Mouse (Mus musculus) liver, postnatal 0 days (tissue): ENCODE results near the gene Plxna4. TPM values are rescaled to one million over a fixed set of nuclear protein-coding genes. Genes with fewer than 3 reads are reported as not detected.
A peak's percentile ranks its signal among the peaks of the same experiment; 100 is the strongest.

Experiments used
- ATAC-seq: fragments of 200-750 bp; cut with Nextera tagmentation; 2 replicates; pipeline ENCODE4 v1.8.0; 2017; ENCODE audit warnings: mild to moderate bottlenecking, moderate library complexity
- DNase-seq: peaks from one replicate; pipeline ENCODE4 v3.0.0-alpha.2; 2016
- H3K27ac ChIP-seq: fragments of 300-500 bp; sonication (generic); 2 replicates; pipeline ENCODE4 v1.5.1; 2014; ENCODE audit warnings: antibody characterized with exemption, moderate library complexity, mild to moderate bottlenecking, low read depth
- H3K27me3 ChIP-seq: fragments of 300-500 bp; sonication (generic); 2 replicates; pipeline ENCODE4 v1.6.1; 2014; ENCODE audit warnings: low read length, control low read depth, mixed read lengths; ENCODE audit not compliant: insufficient read depth
- H3K36me3 ChIP-seq: fragments of 300-500 bp; sonication (generic); replicated peaks from 2 replicates; pipeline ENCODE4 v1.6.1; 2014; ENCODE audit warnings: mild to moderate bottlenecking, control low read depth, low read length, moderate library complexity, mixed read lengths; ENCODE audit not compliant: insufficient read depth
- H3K4me1 ChIP-seq: fragments of 300-500 bp; sonication (generic); 2 replicates; pipeline ENCODE4 v1.6.1; 2014; ENCODE audit warnings: antibody characterized with exemption, mild to moderate bottlenecking, control low read depth; ENCODE audit not compliant: insufficient read depth
- H3K4me2 ChIP-seq: fragments of 300-500 bp; sonication (generic); 2 replicates; pipeline ENCODE4 v1.6.1; 2014; ENCODE audit warnings: low read depth, mild to moderate bottlenecking, low read length, moderate library complexity, mixed read lengths
- H3K4me3 ChIP-seq: fragments of 300-500 bp; sonication (generic); 2 replicates; pipeline ENCODE4 v1.5.1; 2014; ENCODE audit warnings: low read depth, low read length
- H3K9ac ChIP-seq: fragments of 300-500 bp; sonication (generic); replicated peaks from 2 replicates; pipeline ENCODE4 v1.6.1; 2014; ENCODE audit warnings: mild to moderate bottlenecking, moderate library complexity
- H3K9me3 ChIP-seq: fragments of 300-500 bp; sonication (generic); 2 replicates; pipeline ENCODE4 v1.6.1; 2016; ENCODE audit warnings: mild to moderate bottlenecking, control low read depth, low read length, mixed read lengths
- CTCF ChIP-seq: sonication (generic); IDR thresholded peaks from 2 replicates; pipeline ENCODE4 v1.5.1; 2016; ENCODE audit warnings: antibody characterized with exemption, low read depth
- EP300 ChIP-seq: IDR thresholded peaks from 2 replicates; pipeline ENCODE4 v1.6.1; 2016; ENCODE audit warnings: antibody characterized with exemption, low read depth, mild to moderate bottlenecking
- whole genome bisulfite sequencing: fragments of 180-500 bp; shearing (Covaris S2); extraction: QIAGEN DNeasy Blood & Tissue Kit; methylation state at CpG from one replicate; pipeline ENCODE4 v1.1.7; 2014; ENCODE audit not compliant: insufficient replicate concordance; 5-methylcytosine and 5-hydroxymethylcytosine counted together
- polyA plus RNA-seq: library from polyadenylated mRNA; unstranded; fragments of >200 nt; fragmentation: Nextera tagmentation; extraction: Ambion mirVana; gene quantifications from 2 replicates; pipeline ENCODE4 v1.2.1, GENCODE M21; 2015

Plxna4 gene
- polyA plus RNA-seq, 1 experiment from 2014 or later = 0.36 TPM

GRCm38 (mm10) chr6:32167725-32168124 lies 420.3 kb downstream of the Plxna4 start:
- Histone ChIP-seq H3K36me3 (no peaks in the 10 kb centered on the region), H3K4me3 (no peak overlapping the region), H3K4me1 (peaks cover 4% of the 10 kb centered on the region; the same call in 1 of the 2 replicates), H3K9me3 (no peaks in the 10 kb centered on the region), H3K4me2 (no peak overlapping the region), H3K9ac (no peak overlapping the region), H3K27me3 (no peaks in the 10 kb centered on the region), H3K27ac (no peak overlapping the region)
- DNase-seq = peak; percentile 42
- peak; percentile 64; the same call in 1 of the 2 replicates for ATAC-seq
- WGBS = 48% methylated on average over 1 of the region's 1 CpGs
- no peak for TF ChIP-seq CTCF
- TF ChIP-seq EP300 = no peak

GRCm38 (mm10) chr6:32160370-32160769 lies 427.6 kb downstream of the Plxna4 start:
- H3K9me3 ChIP-seq = no peaks in the 10 kb centered on the region
- H3K27ac ChIP-seq = no peak overlapping the region
- DNase-seq (no peak), ATAC-seq (no peak)
- no peaks in the 10 kb centered on the region for H3K27me3 ChIP-seq
- no peak overlapping the region for H3K9ac ChIP-seq
- H3K4me1 ChIP-seq = no peaks in the 10 kb centered on the region
- no peaks in the 10 kb centered on the region for H3K36me3 ChIP-seq
- 55% methylated on average over 2 of the region's 2 CpGs for WGBS
- no peak overlapping the region for H3K4me3 ChIP-seq
- no peak for TF ChIP-seq EP300
- no peak for TF ChIP-seq CTCF
- no peak overlapping the region for H3K4me2 ChIP-seq

- DNase-seq (no peak), ATAC-seq (no peak)
- Histone ChIP-seq H3K9me3 (no peaks in the 10 kb centered on the region), H3K4me3 (no peak overlapping the region), H3K27ac (no peak overlapping the region), H3K27me3 (no peaks in the 10 kb centered on the region), H3K4me1 (no peaks in the 10 kb centered on the region), H3K36me3 (no peaks in the 10 kb centered on the region), H3K9ac (no peak overlapping the region), H3K4me2 (no peak overlapping the region)
- TF ChIP-seq CTCF (no peak), EP300 (no peak)
- WGBS = 48% methylated on average over 4 of the region's 4 CpGs
Observed at GRCm38 (mm10) chr6:32159931-32160330, 428.1 kb downstream of the Plxna4 start.

- Histone ChIP-seq H3K27ac (no peak overlapping the region), H3K4me1 (no peaks in the 10 kb centered on the region), H3K27me3 (no peaks in the 10 kb centered on the region), H3K4me2 (no peak overlapping the region), H3K4me3 (no peak overlapping the region), H3K9ac (no peak overlapping the region), H3K9me3 (no peaks in the 10 kb centered on the region), H3K36me3 (no peaks in the 10 kb centered on the region)
- ATAC-seq (no peak; the same call in 1 of the 2 replicates), DNase-seq (no peak)
- TF ChIP-seq EP300 (no peak), CTCF (no peak)
- 29% methylated on average over 1 of the region's 1 CpGs for WGBS
Observed at GRCm38 (mm10) chr6:32158347-32158746, 429.6 kb downstream of the Plxna4 start.

- WGBS = 75% methylated on average over 4 of the region's 4 CpGs
- H3K4me1 ChIP-seq = no peaks in the 10 kb centered on the region
Observed at GRCm38 (mm10) chr6:32153170-32153569, 434.8 kb downstream of the Plxna4 start.

GRCm38 (mm10) chr6:32150836-32151235 lies 437.2 kb downstream of the Plxna4 start:
- Histone ChIP-seq H3K27ac (no peak overlapping the region), H3K4me1 (no peaks in the 10 kb centered on the region), H3K4me2 (no peak overlapping the region), H3K9ac (no peak overlapping the region), H3K9me3 (no peaks in the 10 kb centered on the region), H3K4me3 (no peak overlapping the region), H3K27me3 (no peaks in the 10 kb centered on the region), H3K36me3 (no peaks in the 10 kb centered on the region)
- ATAC-seq (no peak), DNase-seq (no peak)
- WGBS = 73% methylated on average over 4 of the region's 4 CpGs
- TF ChIP-seq CTCF = no peak
- TF ChIP-seq EP300 = no peak

More at GRCm38 (mm10) chr6:32153170-32153569, 434.8 kb downstream of the Plxna4 start:
- H3K36me3 ChIP-seq = no peaks in the 10 kb centered on the region
- H3K9ac ChIP-seq = no peak overlapping the region
- no peak overlapping the region for H3K27ac ChIP-seq
- no peak for TF ChIP-seq CTCF
- TF ChIP-seq EP300 = no peak
- DNase-seq = no peak
- no peak overlapping the region for H3K4me3 ChIP-seq
- H3K27me3 ChIP-seq = no peaks in the 10 kb centered on the region
- no peaks in the 10 kb centered on the region for H3K9me3 ChIP-seq
- no peak overlapping the region for H3K4me2 ChIP-seq
- no peak for ATAC-seq

- Histone ChIP-seq H3K27me3 (no peaks in the 10 kb centered on the region), H3K9ac (no peak overlapping the region), H3K27ac (no peak overlapping the region), H3K9me3 (no peaks in the 10 kb centered on the region), H3K4me3 (no peak overlapping the region), H3K36me3 (no peaks in the 10 kb centered on the region), H3K4me2 (no peak overlapping the region), H3K4me1 (no peaks in the 10 kb centered on the region)
- no peak for TF ChIP-seq EP300
- TF ChIP-seq CTCF = no peak
- 71% methylated on average over 4 of the region's 4 CpGs for WGBS
- DNase-seq (no peak), ATAC-seq (no peak)
Observed at GRCm38 (mm10) chr6:32144771-32145170, 443.2 kb downstream of the Plxna4 start.
